Mouse (Mus musculus) midbrain, embryonic 10.5 days (tissue): ENCODE data around the gene Endou. TPM values are rescaled to one million over a fixed set of nuclear protein-coding genes. Genes with fewer than 3 reads are reported as not detected.
"Not testable (repeated sequence)": the region's sequence is repeated elsewhere in the genome, so short reads cannot be mapped to it uniquely, and the experiment has no call there.

Experiments used
- DNase-seq: peaks from one replicate; pipeline ENCODE4 v3.0.0-alpha.2; 2017; ENCODE audit warnings: low spot score
- H3K27ac ChIP-seq: fragments of 300-500 bp; sonication (generic); replicated peaks from 2 replicates; pipeline ENCODE4 v1.5.1; 2016; ENCODE audit warnings: mild to moderate bottlenecking
- H3K27me3 ChIP-seq: fragments of 300-500 bp; sonication (generic); 2 replicates; pipeline ENCODE4 v1.6.1; 2016; ENCODE audit warnings: low read depth, mild to moderate bottlenecking; ENCODE audit not compliant: poor library complexity, severe bottlenecking
- H3K36me3 ChIP-seq: fragments of 300-500 bp; sonication (generic); 2 replicates; pipeline ENCODE4 v1.6.1; 2016; ENCODE audit warnings: mild to moderate bottlenecking, moderate library complexity
- H3K4me1 ChIP-seq: fragments of 300-500 bp; sonication (generic); 2 replicates; pipeline ENCODE4 v1.6.1; 2016
- H3K4me3 ChIP-seq: fragments of 300-500 bp; sonication (generic); 2 replicates; pipeline ENCODE4 v1.5.1; 2016; ENCODE audit warnings: mild to moderate bottlenecking, moderate library complexity
- H3K9me3 ChIP-seq: fragments of 300-500 bp; sonication (generic); replicated peaks from 2 replicates; pipeline ENCODE4 v1.6.1; 2016; ENCODE audit warnings: mild to moderate bottlenecking
- whole genome bisulfite sequencing: fragments of 180-500 bp; shearing (Covaris S2); methylation state at CpG from one replicate; pipeline ENCODE4 v1.1.7; 2016; 5-methylcytosine and 5-hydroxymethylcytosine counted together
- polyA plus RNA-seq: library from polyadenylated mRNA; unstranded; fragments of >200 nt; fragmentation: Nextera tagmentation; extraction: Ambion mirVana; gene quantifications from 2 replicates; pipeline ENCODE4 v1.2.1, GENCODE M21; 2016

Endou gene
- polyA plus RNA-seq, 1 experiment from 2014 or later: 0.26 TPM

DNA sequence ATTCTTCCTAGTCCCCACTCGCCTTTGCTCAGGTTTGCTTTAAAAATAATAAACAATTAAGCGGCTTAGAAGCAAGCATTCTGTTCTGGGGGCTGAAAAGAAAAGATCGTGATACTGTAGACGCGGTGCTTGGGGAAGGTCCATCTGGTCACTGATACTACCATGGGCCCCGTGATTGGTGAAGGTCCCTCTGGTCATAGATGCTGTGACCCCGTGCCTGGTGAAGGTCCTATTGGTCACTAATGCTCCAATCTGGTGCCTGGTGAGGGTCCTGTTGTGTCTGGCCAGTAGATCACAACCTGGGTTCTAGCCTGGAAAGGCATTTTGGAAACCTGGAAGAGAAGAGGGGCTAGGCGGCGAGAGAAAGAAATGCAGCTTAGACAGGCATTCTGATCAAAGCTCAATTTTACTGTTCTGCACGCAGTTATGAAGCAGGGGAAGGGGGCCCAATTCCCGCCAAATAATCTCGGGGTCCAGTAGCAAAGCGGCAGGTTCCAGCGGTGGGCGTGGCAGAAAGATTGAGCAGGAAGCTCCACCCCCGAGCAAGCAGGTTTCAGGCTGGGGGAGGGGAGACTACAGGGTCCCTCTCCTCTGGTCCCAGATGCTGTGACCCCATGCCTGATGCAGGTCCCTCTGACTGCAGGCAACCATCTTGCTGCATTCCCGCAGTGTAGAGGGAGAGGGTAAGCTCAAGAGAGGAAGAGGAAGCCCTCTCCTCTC, 62.8 kb downstream of the Endou start:
- not testable (repeated sequence) for DNase-seq, H3K27me3 ChIP-seq, H3K4me3 ChIP-seq, H3K9me3 ChIP-seq
- peaks cover 21% of the 10 kb centered on the region for H3K36me3 ChIP-seq
- peaks cover 36% of the 10 kb centered on the region for H3K4me1 ChIP-seq
- peak overlapping the region; percentile 81 for H3K27ac ChIP-seq
- 69% methylated on average over 16 of the region's 17 CpGs for WGBS

GRCm38 (mm10) chr15:97667437-97667836, 63.7 kb downstream of the Endou start:
- peaks cover 32% of the 10 kb centered on the region for H3K4me1 ChIP-seq
- H3K9me3 ChIP-seq: no peaks in the 10 kb centered on the region
- no peaks in the 10 kb centered on the region for H3K27me3 ChIP-seq
- DNase-seq: peak; percentile 81
- H3K36me3 ChIP-seq: peaks cover 12% of the 10 kb centered on the region; the same call in 1 of the 2 replicates
- peak overlapping the region; percentile 29 for H3K4me3 ChIP-seq
- peak overlapping the region; percentile 81 for H3K27ac ChIP-seq
- WGBS: 39% methylated on average over 7 of the region's 7 CpGs

- DNase-seq: no peak
- Histone ChIP-seq H3K4me1 (peaks cover 22% of the 10 kb centered on the region), H3K36me3 (0 out of 2 replicates have a peak, but pooled peaks cover 3% of the 10 kb centered on the region), H3K27me3 (peaks cover under 1% of the 10 kb centered on the region; the same call in 1 of the 2 replicates), H3K27ac (no peak overlapping the region), H3K4me3 (no peak overlapping the region), H3K9me3 (no peaks in the 10 kb centered on the region)
- WGBS: 92% methylated on average over 10 of the region's 10 CpGs
Measured at GRCm38 (mm10) chr15:97666457-97666770, 64.7 kb downstream of the Endou start.

GRCm38 (mm10) chr15:97665770-97666456, 65.2 kb downstream of the Endou start:
- Histone ChIP-seq H3K27ac (no peak overlapping the region), H3K4me1 (peaks cover 22% of the 10 kb centered on the region), H3K4me3 (no peak overlapping the region), H3K36me3 (no peaks in the 10 kb centered on the region), H3K27me3 (peaks cover 6% of the 10 kb centered on the region; the same call in 1 of the 2 replicates), H3K9me3 (no peaks in the 10 kb centered on the region)
- DNase-seq: no peak
- WGBS: 79% methylated on average over 25 of the region's 25 CpGs

DNA sequence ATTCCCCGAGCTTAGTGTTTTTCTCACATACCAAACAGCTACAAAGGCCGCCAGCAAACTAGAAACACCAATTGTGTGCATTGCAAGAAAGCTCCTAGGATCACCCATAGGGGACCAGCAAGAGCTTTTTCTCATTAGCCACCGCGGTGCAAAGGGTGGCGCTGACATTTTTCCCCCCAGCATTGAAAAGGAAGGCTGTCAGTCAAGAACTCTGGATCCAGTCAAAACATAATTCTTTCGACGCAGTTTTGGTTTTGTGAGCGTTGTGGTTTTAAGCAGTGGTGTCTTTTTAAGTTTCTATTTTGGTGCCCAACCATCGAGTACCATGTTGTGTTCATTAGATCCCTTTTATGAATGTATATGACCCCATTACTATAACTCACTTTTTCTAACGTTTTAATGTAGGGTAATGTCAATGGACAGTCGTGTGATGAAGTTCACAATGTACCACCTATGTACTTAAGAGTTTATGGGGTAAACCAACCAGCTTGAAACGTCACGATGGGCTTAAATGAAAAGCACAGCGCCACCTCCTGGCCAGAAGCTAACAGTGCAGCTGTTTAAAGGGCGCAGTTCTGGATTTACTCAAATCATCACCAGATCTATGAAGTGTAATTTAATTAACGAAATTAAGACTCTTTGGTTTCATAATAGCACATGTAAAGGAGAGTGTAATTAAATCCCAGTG, 66.0 kb downstream of the Endou start:
- Histone ChIP-seq H3K4me1 (peaks cover 19% of the 10 kb centered on the region), H3K27ac (no peak overlapping the region), H3K36me3 (no peaks in the 10 kb centered on the region), H3K9me3 (no peaks in the 10 kb centered on the region), H3K27me3 (peaks cover 14% of the 10 kb centered on the region), H3K4me3 (no peak overlapping the region)
- WGBS: 65% methylated on average over 16 of the region's 16 CpGs
- no peak for DNase-seq

DNA sequence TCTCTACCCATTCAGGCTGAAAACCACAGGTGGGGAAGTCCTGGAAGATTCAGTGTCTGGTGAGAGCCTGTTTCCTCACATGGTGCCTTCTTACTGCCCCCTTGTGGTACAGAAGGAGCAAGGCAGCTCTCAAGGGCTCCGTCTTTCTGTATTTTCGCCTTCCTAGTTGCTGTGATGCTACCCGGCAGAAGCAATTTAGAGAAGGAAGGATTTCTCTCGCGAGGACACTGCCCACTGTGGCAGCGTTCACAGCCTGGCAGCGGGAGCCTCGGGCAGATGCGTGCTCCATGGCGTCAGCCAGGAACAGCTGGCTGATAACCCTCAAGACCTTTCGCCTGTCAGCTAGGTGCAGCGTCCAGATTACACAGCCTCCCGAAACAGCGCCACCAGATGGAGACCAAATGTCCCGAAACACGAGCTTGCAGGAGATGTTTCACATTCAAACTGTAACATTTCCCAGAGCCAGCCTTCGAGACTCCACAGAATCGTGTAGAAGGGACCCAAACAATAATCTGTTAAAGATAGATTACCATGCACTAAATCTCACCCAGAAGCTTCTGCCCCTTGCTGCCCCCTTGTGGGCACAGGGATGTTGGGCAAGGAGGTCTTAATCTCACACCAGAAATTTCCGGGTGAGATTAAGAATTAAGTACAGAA, 67.3 kb downstream of the Endou start:
- DNase-seq: peak; percentile 74
- WGBS: 8% methylated on average over 19 of the region's 19 CpGs
- H3K36me3 ChIP-seq: no peaks in the 10 kb centered on the region
- H3K4me3 ChIP-seq: peak overlapping the region; percentile 51
- no peaks in the 10 kb centered on the region for H3K9me3 ChIP-seq
- peak overlapping the region; percentile 38 for H3K27ac ChIP-seq
- peaks cover 26% of the 10 kb centered on the region for H3K27me3 ChIP-seq
- H3K4me1 ChIP-seq: peaks cover 15% of the 10 kb centered on the region

Other genes starting within 250 kb of the Endou start
- gene Rpap3, start 25.5 kb downstream of the Endou start, polyA plus RNA-seq: 40.4 and 41.7 TPM in 2 replicates
- gene Rapgef3, start 36.6 kb upstream of the Endou start, polyA plus RNA-seq: 5.3 and 6.0 TPM in 2 replicates
- 30.5 and 36.3 TPM in 2 replicates for gene Slc48a1, start 47.2 kb upstream of the Endou start, polyA plus RNA-seq
- gene Hdac7, start 113.2 kb upstream of the Endou start, polyA plus RNA-seq: 23.9 and 24.7 TPM in 2 replicates
- 0.72 and 1.0 TPM in 2 replicates for gene Vdr, start 179.3 kb upstream of the Endou start, polyA plus RNA-seq
- 55.6 and 61.1 TPM in 2 replicates for gene Tmem106c, start 232.9 kb upstream of the Endou start, polyA plus RNA-seq